Mouse (Mus musculus) limb, embryonic 14.5 days (tissue): ENCODE results near the gene Cd164. TPM values are rescaled to one million over a fixed set of nuclear protein-coding genes. Genes with fewer than 3 reads are reported as not detected.

Experiments
- ATAC-seq: fragments of 200-750 bp; cut with Nextera tagmentation; 2 replicates; pipeline ENCODE4 v1.8.0; 2017; ENCODE audit warnings: low read depth, moderate number of reproducible peaks, moderate TSS enrichment; ENCODE audit not compliant: low FRiP score
- DNase-seq: peaks from one replicate; pipeline ENCODE4 v3.0.0-alpha.2; 2015; ENCODE audit warnings: low spot score
- H3K27ac ChIP-seq: fragments of 300-500 bp; sonication (generic); replicated peaks from 2 replicates; pipeline ENCODE4 v1.5.1; 2014; ENCODE audit warnings: low read depth, mild to moderate bottlenecking, low read length, moderate library complexity, mixed read lengths
- H3K27me3 ChIP-seq: fragments of 300-500 bp; sonication (generic); 2 replicates; pipeline ENCODE4 v1.6.1; 2014; ENCODE audit warnings: low read length, mixed read lengths; ENCODE audit not compliant: control insufficient read depth, insufficient read depth
- H3K36me3 ChIP-seq: fragments of 300-500 bp; sonication (generic); 2 replicates; pipeline ENCODE4 v1.6.1; 2014; ENCODE audit warnings: mild to moderate bottlenecking, low read length, moderate library complexity, mixed read lengths; ENCODE audit not compliant: control insufficient read depth, insufficient read depth
- H3K4me1 ChIP-seq: fragments of 300-500 bp; sonication (generic); 2 replicates; pipeline ENCODE4 v1.6.1; 2014; ENCODE audit warnings: antibody characterized with exemption, low read length, mixed read lengths; ENCODE audit not compliant: control insufficient read depth, insufficient read depth
- H3K4me2 ChIP-seq: fragments of 300-500 bp; sonication (generic); replicated peaks from 2 replicates; pipeline ENCODE4 v1.6.1; 2014; ENCODE audit warnings: low read depth, mild to moderate bottlenecking, low read length, moderate library complexity; ENCODE audit not compliant: severe bottlenecking
- H3K4me3 ChIP-seq: fragments of 300-500 bp; sonication (generic); replicated peaks from 2 replicates; pipeline ENCODE4 v1.5.1; 2014; ENCODE audit warnings: low read length
- H3K9ac ChIP-seq: fragments of 300-500 bp; sonication (generic); 2 replicates; pipeline ENCODE4 v1.6.1; 2014; ENCODE audit warnings: mild to moderate bottlenecking, low read depth, low read length, moderate library complexity; ENCODE audit not compliant: severe bottlenecking
- H3K9me3 ChIP-seq: fragments of 300-500 bp; sonication (generic); 2 replicates; pipeline ENCODE4 v1.6.1; 2016; ENCODE audit warnings: low read length; ENCODE audit not compliant: control insufficient read depth
- POLR2A ChIP-seq: fragments of 200-500 bp; IDR thresholded peaks from 2 replicates; pipeline ENCODE4 v1.8.0; 2012; ENCODE audit warnings: inconsistent platforms, mild to moderate bottlenecking, moderate library complexity, borderline replicate concordance; ENCODE audit not compliant: insufficient read depth, insufficient read length; ENCODE audit errors: extremely low read depth
- WGBS: fragments of 180-500 bp; shearing (Covaris S2); extraction: QIAGEN DNeasy Blood & Tissue Kit; methylation state at CpG from one replicate; pipeline ENCODE4 v1.1.7; 2014; 5-methylcytosine and 5-hydroxymethylcytosine counted together
- polyA plus RNA-seq, 2 experiments: library from polyadenylated mRNA; depleted of rRNA in 1 of 2; stranded (reverse) in 1 of 2; unstranded in 1 of 2; fragments of >200 nt; fragmentation: Nextera tagmentation in 1 of 2; extraction: Ambion mirVana in 1 of 2; gene quantifications; 2 replicates each; pipeline versions ENCODE4 v1.2.1 to v1.2.3; 2012 to 2014

Cd164 gene
- polyA plus RNA-seq, 2 experiments, result 160 to 209 TPM

DNA sequence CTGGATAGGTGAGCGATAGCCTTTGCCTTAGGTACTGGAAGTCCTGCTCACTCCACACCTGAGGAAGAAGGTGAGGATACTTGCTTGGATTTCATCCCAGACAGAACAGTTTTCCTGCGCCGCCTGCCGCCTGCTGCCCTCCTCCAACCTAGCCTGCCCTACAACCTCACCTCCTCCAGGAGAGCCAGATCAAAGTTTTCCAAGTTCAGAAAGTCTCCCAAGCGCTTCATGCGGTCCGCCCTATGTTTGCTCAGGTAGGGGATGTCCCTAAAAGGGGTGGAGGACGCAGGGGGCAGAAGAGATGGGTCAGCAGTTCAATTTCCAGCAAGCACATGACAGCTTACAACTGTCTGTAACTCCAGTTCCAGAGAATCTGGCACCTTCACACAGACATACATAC is 29.9 kb upstream of the Cd164 start:
- TF ChIP-seq POLR2A, result no peak
- 17% methylated on average over 8 of the region's 8 CpGs for WGBS
- no peak for DNase-seq

DNA sequence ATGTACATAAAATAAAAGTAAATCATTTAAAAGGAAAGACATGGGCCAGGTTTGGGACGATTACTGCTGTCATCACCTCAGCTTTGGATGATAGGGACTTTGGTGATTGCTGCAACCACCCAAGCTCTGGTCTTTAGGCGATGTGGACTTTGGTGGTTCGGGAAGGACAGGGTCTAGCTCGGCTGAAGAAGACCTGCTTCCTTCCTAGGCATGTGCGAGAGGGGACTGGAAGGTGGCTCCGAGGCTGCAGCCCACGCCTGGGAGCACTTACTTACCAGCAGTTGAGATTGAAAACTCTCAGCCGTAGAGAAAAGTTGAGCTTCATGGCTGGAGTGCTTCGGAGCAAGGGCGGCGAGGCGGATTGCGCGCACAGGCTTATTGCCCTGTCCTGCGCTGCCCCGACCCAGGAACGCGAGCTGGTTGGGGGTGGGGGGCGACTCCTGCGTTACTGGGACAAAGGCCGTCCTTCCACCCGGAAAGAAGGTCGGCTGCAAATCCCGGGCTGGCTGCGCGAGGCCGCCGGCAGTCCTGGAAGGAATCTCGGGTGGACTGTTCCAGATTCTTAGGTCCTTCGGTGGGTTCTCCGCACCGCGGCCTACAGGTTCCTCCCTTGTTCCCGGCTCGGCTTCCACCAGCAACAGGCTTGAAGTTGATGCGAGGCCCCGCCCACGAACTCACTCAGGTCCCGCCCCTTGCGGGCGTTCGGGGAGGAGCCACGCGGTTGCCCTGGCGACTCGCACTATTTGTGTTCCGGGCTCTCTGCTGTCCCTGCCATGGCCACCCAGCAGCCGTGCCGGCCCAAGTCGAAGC is 29.3 kb upstream of the Cd164 start, which contains the start of the genes Smpd2 and Ppil6:
Smpd2 (minus strand) TSS at position 662 of the 810 bp plus-strand sequence.
Ppil6 (plus strand) TSS at position 732 of the 810 bp plus-strand sequence.
- Histone ChIP-seq H3K9me3 (no peaks in the 10 kb centered on the region), H3K9ac (peak within 1 kb of the TSS; percentile 73), H3K4me1 (peaks cover 14% of the 10 kb centered on the region), H3K4me2 (peak within 1 kb of the TSS; percentile 100), H3K4me3 (peak within 1 kb of the TSS; percentile 62), H3K27me3 (no peaks in the 10 kb centered on the region), H3K36me3 (peaks cover 35% of the 10 kb centered on the region), H3K27ac (peak within 1 kb of the TSS; percentile 76)
- DNase-seq, result peak; percentile 91
- ATAC-seq, result peak; percentile 94
- 1% methylated on average over 32 of the region's 50 CpGs for WGBS
- no peak for TF ChIP-seq POLR2A

More for the DNA sequence above, 29.9 kb upstream of the Cd164 start:
- Histone ChIP-seq H3K4me1 (peaks cover 14% of the 10 kb centered on the region), H3K27ac (no peak overlapping the region), H3K36me3 (peaks cover 40% of the 10 kb centered on the region), H3K9me3 (no peaks in the 10 kb centered on the region), H3K9ac (peak overlapping the region; percentile 73), H3K4me3 (peak overlapping the region; percentile 62), H3K27me3 (no peaks in the 10 kb centered on the region), H3K4me2 (peak overlapping the region; percentile 100)
- no peak for ATAC-seq

GRCm38 (mm10) chr10:41490518-41490873 is 28.7 kb upstream of the Cd164 start:
- WGBS, result under 1% methylated on average over 29 of the region's 29 CpGs
- TF ChIP-seq POLR2A, result 0 out of 2 replicates have a peak, but pooled peaks have one; percentile 17
- Histone ChIP-seq H3K27ac (no peak overlapping the region), H3K36me3 (peaks cover 29% of the 10 kb centered on the region), H3K4me3 (peak overlapping the region; percentile 62), H3K9me3 (no peaks in the 10 kb centered on the region), H3K9ac (peak overlapping the region; percentile 73), H3K4me1 (peaks cover 14% of the 10 kb centered on the region), H3K27me3 (no peaks in the 10 kb centered on the region), H3K4me2 (peak overlapping the region; percentile 100)
- ATAC-seq (no peak; the same call in 1 of the 2 replicates), DNase-seq (no peak)

GRCm38 (mm10) chr10:41491111-41491510 is 28.1 kb upstream of the Cd164 start:
- no peaks in the 10 kb centered on the region for H3K27me3 ChIP-seq
- H3K27ac ChIP-seq, result no peak overlapping the region
- H3K4me3 ChIP-seq, result no peak overlapping the region
- no peak for ATAC-seq
- peaks cover 14% of the 10 kb centered on the region for H3K4me1 ChIP-seq
- no peak overlapping the region for H3K4me2 ChIP-seq
- H3K9me3 ChIP-seq, result no peaks in the 10 kb centered on the region
- H3K9ac ChIP-seq, result no peak overlapping the region
- TF ChIP-seq POLR2A, result no peak
- whole genome bisulfite sequencing, result 36% methylated on average over 4 of the region's 4 CpGs
- no peak for DNase-seq
- H3K36me3 ChIP-seq, result peaks cover 23% of the 10 kb centered on the region

DNA sequence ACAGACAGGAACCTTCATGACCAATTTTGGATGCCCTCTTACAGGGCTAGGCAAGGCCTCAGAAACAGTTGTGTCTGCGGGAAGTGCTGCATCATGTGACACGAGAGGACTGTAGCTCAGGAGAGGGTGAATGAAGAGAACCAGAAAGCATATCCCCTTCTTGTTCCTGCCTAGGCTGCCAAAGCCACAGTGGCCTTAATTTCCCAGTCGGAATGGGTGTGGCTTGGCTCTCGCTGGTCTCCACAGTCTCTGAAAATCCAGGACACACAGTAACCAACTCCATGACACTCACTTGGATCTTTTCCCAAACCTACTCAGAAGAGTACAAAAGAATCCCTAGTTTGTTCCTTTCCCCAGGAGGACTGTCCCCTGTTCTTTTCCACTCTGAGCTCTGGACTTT is 18.3 kb upstream of the Cd164 start:
- no peaks in the 10 kb centered on the region for H3K36me3 ChIP-seq
- DNase-seq (no peak), ATAC-seq (no peak)
- H3K27me3 ChIP-seq, result no peaks in the 10 kb centered on the region
- no peak overlapping the region for H3K27ac ChIP-seq
- no peak overlapping the region for H3K4me2 ChIP-seq
- no peaks in the 10 kb centered on the region for H3K9me3 ChIP-seq
- 59% methylated on average over 4 of the region's 4 CpGs for WGBS
- no peak overlapping the region for H3K4me3 ChIP-seq
- H3K4me1 ChIP-seq, result no peaks in the 10 kb centered on the region
- TF ChIP-seq POLR2A, result no peak
- no peak overlapping the region for H3K9ac ChIP-seq
